Mouse (Mus musculus): ENCODE measurements around the gene Map1a.

Gene Map1a

DNA sequence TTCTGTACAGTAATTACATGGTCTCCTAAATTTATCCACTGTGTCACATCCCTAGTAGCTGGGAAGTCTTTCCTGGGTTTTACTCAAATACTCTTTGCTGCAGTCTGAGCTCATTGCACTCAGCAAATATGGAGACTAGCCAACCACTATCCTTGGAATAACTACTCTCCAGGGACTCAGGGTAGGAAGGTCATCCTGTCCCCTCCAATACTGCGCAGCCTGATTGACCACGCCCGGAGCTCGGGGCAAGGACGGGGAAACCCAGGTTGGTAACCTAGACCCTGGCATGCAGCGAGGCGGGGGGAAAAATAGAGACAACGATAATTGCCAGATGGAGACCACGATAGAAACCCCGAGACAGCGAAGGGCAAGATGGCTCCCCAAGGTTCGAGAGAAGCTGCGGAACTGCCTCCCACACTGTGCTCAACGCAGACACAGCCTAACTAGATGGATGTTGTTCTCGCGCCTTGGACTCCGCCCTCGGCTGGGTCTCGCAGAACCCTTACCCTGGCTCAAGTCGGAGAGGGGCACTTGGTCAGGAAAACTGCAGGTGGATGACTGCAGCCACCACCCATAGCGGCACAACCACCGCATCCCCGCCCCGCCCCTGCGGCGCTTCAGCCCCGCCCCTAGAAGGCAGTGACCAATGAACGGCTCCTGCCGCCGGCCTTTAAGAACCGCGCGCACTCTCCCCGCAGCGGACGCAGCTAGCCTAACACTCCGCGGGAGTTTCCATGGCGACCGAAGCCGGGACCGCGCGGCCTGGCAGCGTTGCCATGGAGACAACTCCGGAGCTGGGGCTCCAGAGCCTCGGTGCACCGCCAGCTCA lies at the start of gene Map1a:
Gene Map1a, plus strand, starts transcription at position 700 of the 829 bp plus-strand sequence.
- in situ Hi-C loops (cut with MboI): no loop called here

DNA sequence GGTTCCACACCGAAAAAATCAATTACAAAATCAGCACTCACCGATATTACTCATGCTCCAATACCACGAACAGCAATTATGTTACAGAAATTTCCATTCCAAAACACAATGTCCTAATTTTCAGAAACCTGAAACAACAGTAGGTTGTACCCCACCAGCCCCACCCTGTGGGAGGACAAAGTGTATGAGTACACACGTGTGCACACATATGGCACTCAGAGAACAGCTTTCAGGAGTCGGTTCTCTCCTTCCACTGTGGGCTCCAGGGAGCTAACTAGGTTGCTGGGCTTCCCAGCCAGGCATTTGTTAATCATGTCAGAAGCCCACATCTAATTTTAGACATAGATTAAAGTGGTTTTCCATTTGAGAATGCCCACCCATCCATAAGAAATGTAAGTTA lies 45.3 kb upstream of the Map1a start:
- in situ Hi-C loops (cut with MboI): no loop called here

DNA sequence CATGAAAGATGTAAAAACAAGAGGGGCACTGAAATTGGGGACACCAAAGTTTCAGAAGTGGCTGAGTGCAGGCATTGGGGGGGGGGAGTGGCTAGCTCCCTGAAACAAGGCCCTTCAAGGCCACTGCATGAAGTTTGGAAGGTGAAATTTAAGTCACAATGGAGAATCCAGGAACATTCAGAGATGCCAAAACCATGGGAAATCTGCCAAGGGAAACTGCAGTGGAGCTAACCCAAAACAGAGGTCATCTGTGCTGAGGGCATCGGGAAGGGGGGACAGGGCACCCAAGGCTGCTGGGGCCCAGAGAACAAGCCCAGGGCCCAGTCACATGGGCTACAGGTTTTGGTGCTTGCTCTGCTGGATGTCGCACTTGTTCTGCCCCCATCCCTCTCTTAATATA lies 39.6 kb upstream of the Map1a start:
- in situ Hi-C loops (cut with MboI): no loop called here

DNA sequence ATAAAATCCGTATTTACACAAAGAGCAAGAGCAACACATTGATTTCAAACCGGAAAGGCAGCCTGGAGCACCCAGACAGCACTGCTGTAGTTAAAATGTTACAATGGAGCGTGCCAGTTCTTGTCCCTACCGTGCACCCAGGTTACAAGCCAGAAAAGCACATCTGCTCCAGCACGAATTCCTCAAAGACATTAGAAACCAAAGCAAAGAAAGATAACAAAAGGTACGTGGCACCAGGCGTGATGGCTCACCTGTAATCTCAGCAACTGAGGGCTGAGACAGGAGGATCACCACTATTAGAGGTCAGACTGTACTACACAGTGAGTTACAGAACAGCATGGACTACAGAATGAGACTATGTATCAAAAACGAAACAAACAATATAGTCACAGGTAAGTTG lies 21.0 kb upstream of the Map1a start:
- in situ Hi-C loops (cut with MboI): no loop called here

DNA sequence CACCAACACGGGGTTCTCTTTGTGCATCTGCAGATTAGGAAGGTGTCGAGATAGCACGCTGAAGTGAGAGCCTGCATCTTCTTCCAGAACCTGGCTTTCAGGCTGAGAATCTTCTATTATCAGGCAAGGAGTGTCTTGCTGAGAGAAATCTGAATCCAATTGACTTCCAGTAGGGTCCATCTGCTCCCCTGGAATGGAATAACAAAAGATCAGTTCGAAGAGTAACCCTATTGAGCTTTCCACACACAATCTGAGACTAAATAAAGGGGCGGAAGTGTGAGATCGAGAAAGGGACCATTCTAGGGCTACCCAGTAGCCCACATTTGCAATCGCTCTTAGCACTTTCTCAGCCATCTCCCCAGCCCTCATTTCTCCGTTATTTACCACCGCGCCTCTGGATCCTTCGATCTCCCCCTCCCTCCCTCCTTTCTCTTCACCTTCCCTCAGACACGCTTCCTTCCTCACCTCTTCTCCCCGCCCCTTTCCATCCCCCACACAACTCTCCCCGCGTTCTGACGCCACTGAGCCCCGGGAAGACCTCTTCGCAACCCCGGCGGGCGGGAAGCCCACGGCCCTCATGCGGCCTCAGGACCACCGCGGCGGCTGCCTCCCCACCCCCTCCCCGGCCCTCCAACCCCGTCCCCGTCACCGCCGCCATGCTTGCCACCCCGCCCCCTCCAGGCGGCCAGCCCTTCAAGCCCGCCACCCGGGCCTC lies 18.7 kb upstream of the Map1a start:
- in situ Hi-C loops (cut with MboI): no loop called here

- in situ Hi-C loops (cut with MboI): no loop called here
Measured at GRCm38 (mm10) chr2:121271236-121271927, 18.0 kb upstream of the Map1a start, which contains the start of gene Trp53bp1. Trp53bp1 (minus strand) TSS chr2:121271407.

- in situ Hi-C loops (cut with MboI): no loop called here
Measured at GRCm38 (mm10) chr2:121271928-121272516, 17.4 kb upstream of the Map1a start.

DNA sequence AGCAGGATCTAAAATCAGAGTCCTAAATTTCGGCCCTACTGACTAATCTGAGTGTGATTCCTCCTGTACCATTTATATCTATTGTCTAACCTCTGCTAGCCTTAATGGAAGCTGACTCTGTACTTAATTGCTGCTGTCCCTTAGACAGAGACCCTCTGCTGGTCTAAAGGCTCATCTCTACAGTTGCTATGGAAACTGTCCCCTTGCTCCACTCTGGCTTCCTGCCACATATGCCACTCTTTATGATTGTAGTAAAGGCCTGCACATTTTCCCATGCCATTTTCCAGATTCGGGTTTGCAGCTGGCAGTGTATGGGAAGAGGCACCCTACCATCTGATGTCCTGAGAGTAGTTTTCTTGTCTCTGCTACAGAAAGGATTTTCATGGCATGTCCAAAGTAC lies 1.6 kb upstream of the Map1a start:
- in situ Hi-C loops (cut with MboI): no loop called here

DNA sequence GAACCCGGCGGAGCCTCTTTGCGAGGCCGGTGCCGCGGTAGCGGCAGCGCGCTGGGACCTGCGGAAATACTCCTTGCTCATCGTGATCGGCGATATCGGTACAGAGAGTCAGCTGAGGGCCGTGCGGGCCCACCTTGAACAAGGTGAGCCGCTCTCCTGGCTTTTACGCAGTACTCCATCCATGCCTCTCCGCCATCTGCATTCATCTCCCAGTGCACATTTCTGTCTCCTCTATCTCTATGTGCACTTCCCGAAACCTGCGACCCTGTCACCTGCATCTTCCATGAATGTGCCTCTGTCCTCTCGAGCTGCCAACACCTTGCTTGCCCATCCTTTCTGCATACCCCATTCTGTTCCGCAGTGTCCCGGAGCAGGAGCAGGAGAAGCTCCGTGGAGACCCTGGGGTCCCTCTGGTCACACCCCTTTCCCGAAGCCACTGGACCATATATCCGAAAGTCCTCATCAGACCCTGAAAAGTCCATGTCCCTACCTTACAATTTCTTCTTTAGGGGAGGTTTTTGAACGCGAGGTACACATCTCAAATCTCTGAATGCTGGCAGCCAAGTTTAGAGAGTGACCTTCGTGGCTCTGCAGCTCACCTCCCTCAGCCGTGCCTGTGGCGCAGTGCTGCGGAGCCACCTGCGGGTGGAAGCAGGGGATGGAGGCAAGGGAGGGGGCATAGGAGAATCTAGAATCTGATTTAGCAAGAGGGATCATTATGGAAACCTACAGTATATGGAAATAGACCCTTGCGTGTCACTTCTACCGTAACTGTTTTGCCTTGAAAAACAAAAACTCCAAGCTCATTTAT lies 535 bp downstream of the Map1a start:
- in situ Hi-C loops (cut with MboI): no loop called here

GRCm38 (mm10) chr2:121292316-121293013 lies 3.1 kb downstream of the Map1a start:
- in situ Hi-C loops (cut with MboI): no loop called here

DNA sequence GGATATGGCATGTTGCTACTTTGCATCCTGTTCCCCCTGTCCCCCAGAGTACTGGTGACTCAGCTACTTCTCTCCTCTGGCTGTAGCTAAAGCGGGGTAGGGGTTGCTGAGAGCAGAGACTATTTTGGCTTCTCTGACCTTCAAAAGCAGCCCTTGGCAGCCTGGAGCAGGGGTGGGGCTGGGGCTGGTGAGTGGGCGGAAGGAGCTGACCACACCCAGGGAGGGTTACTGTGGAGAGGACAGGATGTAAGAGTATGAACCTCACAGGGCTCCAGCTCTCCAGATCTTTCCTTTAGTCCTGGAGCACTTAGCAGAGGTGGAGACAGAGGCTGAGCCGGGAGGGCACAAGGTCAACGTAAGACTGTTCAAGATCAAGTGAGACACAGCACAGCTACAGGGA lies 4.8 kb downstream of the Map1a start:
- in situ Hi-C loops (cut with MboI): no loop called here

- in situ Hi-C loops (cut with MboI): no loop called here
Measured at GRCm38 (mm10) chr2:121294753-121295607, 5.6 kb downstream of the Map1a start.

DNA sequence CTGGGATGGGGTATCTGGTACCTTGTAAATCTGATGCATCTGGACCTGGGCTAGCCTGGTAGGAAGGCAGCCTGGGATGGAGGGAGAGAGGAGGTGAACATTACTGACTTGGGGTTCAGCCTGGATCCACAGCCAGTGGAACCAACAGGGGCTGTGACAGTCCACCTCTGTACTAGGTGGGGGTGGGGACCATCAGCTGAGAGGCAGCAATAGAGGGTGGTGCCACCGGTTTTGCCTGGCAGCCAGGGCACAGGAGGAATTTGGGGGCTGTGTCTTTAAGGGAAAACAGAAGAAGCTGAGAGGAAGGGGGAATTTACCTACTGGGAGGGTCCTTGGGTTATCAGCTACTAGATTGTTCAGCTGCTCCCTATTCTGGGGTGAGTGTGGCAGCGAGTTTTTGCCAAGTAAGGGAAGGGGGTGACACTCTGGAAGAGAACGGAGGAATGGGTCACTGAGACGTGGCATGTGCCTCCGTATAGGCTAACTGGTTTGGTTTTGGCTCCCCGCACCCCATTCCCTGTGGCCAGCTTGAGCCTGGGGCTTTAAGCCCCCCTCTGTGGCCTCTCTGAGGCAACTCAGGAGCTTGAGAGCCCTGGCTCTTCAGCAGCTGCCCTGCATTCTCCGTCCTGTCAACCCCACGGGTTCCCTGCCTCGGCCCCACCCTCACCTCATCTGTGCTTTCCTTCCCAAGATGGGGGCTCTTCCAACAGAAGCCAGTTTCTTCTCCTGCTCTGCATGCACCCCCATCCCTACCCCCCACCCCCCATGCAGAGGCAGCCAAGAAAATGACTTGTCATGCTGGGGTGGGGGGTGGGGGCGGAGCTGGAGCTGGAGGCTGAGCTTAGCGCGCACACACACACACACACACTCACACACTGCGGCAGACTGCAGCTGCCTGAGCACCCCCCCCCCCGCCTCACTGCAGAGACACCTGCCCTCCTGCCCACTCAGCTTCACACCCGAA lies 6.5 kb downstream of the Map1a start:
- in situ Hi-C loops (cut with MboI): no loop called here

DNA sequence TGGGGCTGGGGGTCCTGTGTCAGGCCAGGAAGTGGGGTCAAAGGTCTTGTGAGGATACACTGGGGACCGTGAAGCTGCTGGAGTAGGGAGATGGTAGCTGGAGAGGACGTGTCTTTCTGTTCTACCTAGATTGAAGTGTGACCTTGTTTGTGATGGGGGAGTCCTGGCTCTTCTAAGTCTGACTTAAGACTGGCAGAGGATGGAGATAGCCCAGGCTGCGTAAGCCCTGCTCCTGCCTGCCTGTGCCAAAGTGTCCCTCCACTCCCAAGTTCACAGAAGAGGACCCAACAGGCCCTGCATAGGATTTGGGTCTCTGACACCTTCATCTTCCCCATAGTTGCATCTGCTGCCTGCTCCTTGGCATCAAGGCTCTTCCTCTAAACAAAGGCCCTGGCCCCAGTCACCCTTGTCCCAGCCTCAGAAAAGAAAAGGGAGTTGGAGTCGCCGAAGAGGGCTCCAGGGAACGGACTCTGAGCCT lies 7.4 kb downstream of the Map1a start:
- in situ Hi-C loops (cut with MboI): no loop called here

GRCm38 (mm10) chr2:121297701-121298100 lies 8.3 kb downstream of the Map1a start:
- in situ Hi-C loops (cut with MboI): no loop called here

GRCm38 (mm10) chr2:121298131-121298530 lies 8.7 kb downstream of the Map1a start:
- in situ Hi-C loops (cut with MboI): no loop called here

GRCm38 (mm10) chr2:121299471-121299870 lies 10.1 kb downstream of the Map1a start:
- in situ Hi-C loops (cut with MboI): no loop called here

DNA sequence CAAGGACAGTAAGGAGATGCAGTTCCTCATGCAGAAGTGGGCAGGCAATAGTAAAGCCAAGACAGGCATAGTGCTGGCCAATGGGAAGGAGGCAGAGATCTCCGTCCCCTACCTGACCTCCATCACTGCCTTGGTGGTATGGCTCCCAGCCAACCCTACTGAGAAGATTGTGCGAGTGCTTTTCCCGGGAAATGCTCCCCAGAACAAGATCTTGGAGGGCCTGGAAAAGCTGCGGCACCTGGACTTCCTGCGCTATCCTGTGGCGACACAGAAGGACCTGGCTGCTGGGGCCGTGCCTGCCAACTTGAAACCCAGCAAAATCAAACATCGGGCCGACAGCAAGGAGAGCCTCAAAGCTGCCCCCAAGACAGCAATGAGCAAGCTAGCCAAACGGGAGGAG lies 10.6 kb downstream of the Map1a start:
- in situ Hi-C loops (cut with MboI): no loop called here
